Mouse (Mus musculus): ENCODE results near the gene Cbx4. TPM values are rescaled to one million over a fixed set of nuclear protein-coding genes. Genes with fewer than 3 reads are reported as not detected.

Gene Cbx4
- total RNA-seq (2014; rRNA removed; ENCODE audit: low replicate concordance) (12.1 and 23.1 TPM in 2 replicates), polyA plus RNA-seq (2015; fragmentation: Nextera tagmentation; extraction: Ambion mirVana) (6.8 and 8.2 TPM in 2 replicates)

GRCm38 (mm10) chr11:119086144-119086971 is at the start of gene Cbx4:
Cbx4 (minus strand) TSS chr11:119086221.
- H3K36me3 ChIP-seq (replicated peaks; ENCODE audit: control insufficient read depth, insufficient read depth, low read length) = peaks cover 5% of the 10 kb centered on the region

GRCm38 (mm10) chr11:119134586-119134985 is 48.6 kb upstream of the Cbx4 start:
- H3K4me3 ChIP-seq (ENCODE audit: low read depth, low read length) = no peak overlapping the region
- no peaks in the 10 kb centered on the region for H3K36me3 ChIP-seq (replicated peaks; ENCODE audit: control insufficient read depth, insufficient read depth, low read length)
- peak; percentile 6; the same call in 1 of the 2 replicates for ATAC-seq (ENCODE audit: insufficient read depth, low read depth)
- peak overlapping the region; percentile 33 for H3K4me2 ChIP-seq (ENCODE audit: low read depth, low read length)
- H3K9me3 ChIP-seq (replicated peaks; ENCODE audit: control insufficient read depth, low read length) = no peaks in the 10 kb centered on the region
- peaks cover 23% of the 10 kb centered on the region for H3K4me1 ChIP-seq (ENCODE audit: control insufficient read depth, insufficient read depth)
- peak; percentile 41 for DNase-seq (ENCODE audit: low spot score)
- TF ChIP-seq EP300 (IDR thresholded peaks at IDR 0.05; ENCODE audit: low read depth) = no peak
- H3K9ac ChIP-seq (replicated peaks; ENCODE audit: low read depth, low read length) = no peak overlapping the region; the same call in 1 of the 2 replicates
- 5% methylated on average over 17 of the region's 17 CpGs for WGBS
- peak overlapping the region; percentile 65 for H3K27ac ChIP-seq (ENCODE audit: low read depth)
- H3K27me3 ChIP-seq (ENCODE audit: control insufficient read depth, insufficient read depth, low read length) = no peaks in the 10 kb centered on the region

More at GRCm38 (mm10) chr11:119086144-119086971, at the start of gene Cbx4:
- Histone ChIP-seq H3K4me3 (ENCODE audit: low read depth, low read length) (peak within 1 kb of the TSS; percentile 91), H3K27me3 (ENCODE audit: control insufficient read depth, insufficient read depth, low read length) (peaks cover 35% of the 10 kb centered on the region), H3K9me3 (replicated peaks; ENCODE audit: control insufficient read depth, low read length) (no peaks in the 10 kb centered on the region), H3K9ac (replicated peaks; ENCODE audit: low read depth, low read length) (peak within 1 kb of the TSS; percentile 89), H3K4me1 (ENCODE audit: control insufficient read depth, insufficient read depth) (peaks cover 30% of the 10 kb centered on the region), H3K4me2 (ENCODE audit: low read depth, low read length) (peak within 1 kb of the TSS; percentile 95), H3K27ac (ENCODE audit: low read depth) (peak within 1 kb of the TSS; percentile 99)
- ATAC-seq (ENCODE audit: insufficient read depth, low read depth) (peak; percentile 88), DNase-seq (ENCODE audit: low spot score) (peak; percentile 96)
- 0 out of 2 replicates have a peak, but pooled peaks have one; percentile 3 for TF ChIP-seq CTCF (IDR thresholded peaks at IDR 0.05; ENCODE audit: low read depth)
- TF ChIP-seq EP300 (IDR thresholded peaks at IDR 0.05; ENCODE audit: low read depth) = no peak
- WGBS = 1% methylated on average over 52 of the region's 67 CpGs

GRCm38 (mm10) chr11:119133437-119134221 is 47.6 kb upstream of the Cbx4 start:
- Histone ChIP-seq H3K4me2 (ENCODE audit: low read depth, low read length) (no peak overlapping the region), H3K4me3 (ENCODE audit: low read depth, low read length) (no peak overlapping the region), H3K4me1 (ENCODE audit: control insufficient read depth, insufficient read depth) (peaks cover 26% of the 10 kb centered on the region), H3K36me3 (replicated peaks; ENCODE audit: control insufficient read depth, insufficient read depth, low read length) (no peaks in the 10 kb centered on the region), H3K27ac (ENCODE audit: low read depth) (peak overlapping the region; percentile 65), H3K9me3 (replicated peaks; ENCODE audit: control insufficient read depth, low read length) (no peaks in the 10 kb centered on the region), H3K27me3 (ENCODE audit: control insufficient read depth, insufficient read depth, low read length) (no peaks in the 10 kb centered on the region), H3K9ac (replicated peaks; ENCODE audit: low read depth, low read length) (0 out of 2 replicates have a peak overlapping the region, but pooled peaks have one; percentile 8)
- no peak for TF ChIP-seq CTCF (IDR thresholded peaks at IDR 0.05; ENCODE audit: low read depth)
- TF ChIP-seq EP300 (IDR thresholded peaks at IDR 0.05; ENCODE audit: low read depth) = no peak
- ATAC-seq (ENCODE audit: insufficient read depth, low read depth) (peak; percentile 78), DNase-seq (ENCODE audit: low spot score) (peak; percentile 81)
- WGBS = 47% methylated on average over 5 of the region's 5 CpGs

GRCm38 (mm10) chr11:119132198-119133035 is 46.4 kb upstream of the Cbx4 start:
- Histone ChIP-seq H3K36me3 (replicated peaks; ENCODE audit: control insufficient read depth, insufficient read depth, low read length) (no peaks in the 10 kb centered on the region), H3K27me3 (ENCODE audit: control insufficient read depth, insufficient read depth, low read length) (no peaks in the 10 kb centered on the region), H3K4me3 (ENCODE audit: low read depth, low read length) (no peak overlapping the region), H3K4me2 (ENCODE audit: low read depth, low read length) (no peak overlapping the region), H3K9ac (replicated peaks; ENCODE audit: low read depth, low read length) (no peak overlapping the region), H3K9me3 (replicated peaks; ENCODE audit: control insufficient read depth, low read length) (no peaks in the 10 kb centered on the region), H3K4me1 (ENCODE audit: control insufficient read depth, insufficient read depth) (peaks cover 38% of the 10 kb centered on the region), H3K27ac (ENCODE audit: low read depth) (no peak overlapping the region)
- ATAC-seq (ENCODE audit: insufficient read depth, low read depth) (no peak), DNase-seq (ENCODE audit: low spot score) (no peak)
- TF ChIP-seq EP300 (IDR thresholded peaks at IDR 0.05; ENCODE audit: low read depth) (no peak), CTCF (IDR thresholded peaks at IDR 0.05; ENCODE audit: low read depth) (no peak)
- 83% methylated on average over 14 of the region's 14 CpGs for WGBS

Measured in heart, postnatal 0 days (tissue).